Mouse (Mus musculus) left cerebral cortex, postnatal 25 days (tissue): ENCODE results near the gene Acly. TPM values are rescaled to one million over a fixed set of nuclear protein-coding genes. Genes with fewer than 3 reads are reported as not detected.

Experiments used
- DNase-seq, 2 experiments: peaks; one replicate each; pipeline ENCODE4 v3.0.0; 2022; ENCODE audit warnings: low spot score in 2 of 2, mixed read lengths in 1 of 2
- intact Hi-C: fragments of 180-260 bp; cut with DNase I; formaldehyde crosslinking; loops from one replicate; pipeline ENCODE4 v1.15.1; 2025
- total RNA-seq, 2 experiments: library from RNA; stranded (reverse); gene quantifications; 2 replicates each; pipeline ENCODE4 v1.2.3; 2021

Gene Acly
- total RNA-seq, 2 experiments from 2014 or later, result 114 to 124 TPM

- no peak for DNase-seq
These were observed 9.6 kb downstream of the Acly start for GRCm38 (mm10) chr11:100518188-100518591.

GRCm38 (mm10) chr11:100516291-100516690, 11.5 kb downstream of the Acly start:
- intact Hi-C loops, result no loop called here
- DNase-seq, result no peak

More at GRCm38 (mm10) chr11:100518188-100518591, 9.6 kb downstream of the Acly start:
- intact Hi-C loops, result no loop called here

GRCm38 (mm10) chr11:100515789-100516188, 12.0 kb downstream of the Acly start:
- intact Hi-C loops, result no loop called here
- DNase-seq, result no peak

GRCm38 (mm10) chr11:100515061-100515460, 12.7 kb downstream of the Acly start:
- intact Hi-C loops, result no loop called here
- no peak for DNase-seq

DNA sequence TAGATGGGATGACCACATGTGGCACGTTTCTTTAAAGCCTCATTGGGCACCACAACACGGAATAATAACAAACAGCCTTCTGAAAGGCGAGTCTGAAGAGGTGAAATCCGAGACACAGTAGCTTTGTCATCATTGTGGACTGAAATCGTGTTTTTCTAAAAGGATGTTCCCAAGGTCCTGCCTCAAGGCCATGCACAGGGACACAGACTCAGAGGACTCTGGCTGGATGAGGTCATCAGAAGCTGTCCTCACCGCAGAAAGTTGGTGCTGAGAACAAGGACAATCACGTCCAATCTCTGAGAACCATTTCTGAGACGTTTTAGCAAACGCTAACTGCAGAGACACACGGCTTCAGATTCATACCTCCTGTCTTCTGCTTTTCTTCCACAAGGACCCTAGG, 14.1 kb downstream of the Acly start:
- intact Hi-C loops, result loop anchor here (2.0 kb wide), 1 partner anchor 41 kb away; no protein-coding TSS in a partner anchor
- no peak for DNase-seq

DNA sequence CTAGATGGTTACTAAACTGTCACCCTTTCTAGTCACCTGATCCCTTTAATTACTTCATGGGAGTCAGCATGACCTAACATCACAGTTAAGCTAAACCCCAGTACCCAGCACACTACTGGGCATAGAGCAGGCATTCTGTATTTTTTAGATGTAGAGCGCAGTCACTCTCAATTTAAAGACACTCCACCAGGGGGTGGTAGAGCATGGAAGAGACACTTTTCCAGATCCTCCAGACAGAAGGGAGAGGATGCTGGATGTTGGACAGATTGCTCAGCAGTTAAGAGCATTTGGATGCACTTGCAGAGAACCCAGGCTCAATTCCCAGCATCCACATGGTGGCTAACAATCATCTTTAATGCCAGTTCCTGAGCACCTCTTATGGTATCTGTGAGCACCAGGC, 15.4 kb downstream of the Acly start:
- intact Hi-C loops, result loop anchor here (2.0 kb wide), 1 partner anchor 42 kb away; no protein-coding TSS in a partner anchor
- peak; percentile 28 to 72 for DNase-seq

DNA sequence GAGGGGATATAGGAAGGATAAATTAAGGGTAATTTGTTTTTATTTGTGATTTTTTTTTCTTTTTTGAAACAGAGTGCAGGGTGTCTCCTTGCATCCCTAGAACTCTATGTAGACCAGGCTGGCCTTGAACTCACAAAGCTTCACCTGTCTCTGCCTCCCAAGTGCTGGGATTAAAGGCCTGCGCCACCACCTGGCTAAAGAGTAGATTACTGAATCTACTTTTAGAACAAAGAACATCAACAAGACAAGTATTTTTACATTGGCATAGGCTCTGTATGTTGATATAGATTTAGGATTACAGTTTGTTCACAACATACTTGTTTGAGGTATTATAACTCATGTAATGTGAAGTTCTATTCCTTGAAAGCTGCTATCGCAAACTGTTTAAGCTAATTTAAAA, 17.2 kb downstream of the Acly start:
- DNase-seq, result no peak
- intact Hi-C loops, result no loop called here

DNA sequence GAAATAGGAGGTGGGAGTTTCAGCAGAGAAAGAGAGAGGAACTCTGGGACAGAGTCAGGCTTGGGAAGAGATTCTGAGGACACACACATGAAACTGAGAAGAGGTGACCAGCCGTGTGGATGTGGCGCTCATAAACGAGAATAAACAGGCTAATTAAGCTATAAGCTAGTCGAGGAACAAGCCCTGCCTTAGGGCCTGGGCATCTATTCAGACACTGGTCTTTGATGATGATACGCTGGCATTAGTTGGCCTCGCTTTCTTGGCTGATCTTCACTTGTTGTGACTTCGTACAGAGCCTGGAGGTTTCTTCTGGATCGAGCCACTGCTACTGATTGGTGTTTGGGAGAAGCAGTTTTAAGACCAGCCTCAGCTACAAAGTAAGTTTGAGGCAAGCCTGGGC, 21.8 kb downstream of the Acly start:
- intact Hi-C loops, result no loop called here

DNA sequence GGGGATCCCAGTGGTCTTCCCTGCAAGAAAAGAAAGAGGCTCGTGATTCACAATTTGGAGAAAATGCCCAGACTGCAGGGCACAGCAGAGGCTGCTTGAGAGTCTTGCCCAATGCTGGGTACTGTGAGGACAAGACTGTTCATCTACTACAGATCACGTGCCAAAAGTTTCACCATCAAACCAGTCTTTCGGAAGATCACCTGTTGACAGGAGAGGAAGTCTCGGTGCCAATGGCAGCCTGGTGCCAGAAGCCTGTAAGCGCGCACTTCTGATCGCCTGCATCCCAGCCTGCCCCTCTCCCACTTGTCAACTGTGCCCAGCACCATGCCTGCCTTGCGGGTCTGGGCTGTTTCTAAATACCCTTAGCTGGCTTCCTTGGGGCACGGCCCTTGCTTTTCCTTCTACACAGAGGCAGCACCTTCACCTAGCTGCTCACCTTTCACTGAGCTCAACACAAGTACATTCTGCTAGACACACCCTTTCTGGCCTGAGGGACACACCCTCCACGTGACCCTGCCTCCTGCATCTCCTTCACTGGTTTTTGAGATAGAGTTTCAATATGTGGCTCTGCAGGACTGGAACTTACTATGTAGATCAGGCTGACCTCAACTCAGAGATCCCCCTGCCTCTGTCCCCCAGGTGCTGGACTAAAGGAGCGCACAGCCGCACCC, 22.7 kb downstream of the Acly start:
- no peak for DNase-seq
- intact Hi-C loops, result no loop called here

More for the DNA sequence above, 21.8 kb downstream of the Acly start:
- no peak for DNase-seq

DNA sequence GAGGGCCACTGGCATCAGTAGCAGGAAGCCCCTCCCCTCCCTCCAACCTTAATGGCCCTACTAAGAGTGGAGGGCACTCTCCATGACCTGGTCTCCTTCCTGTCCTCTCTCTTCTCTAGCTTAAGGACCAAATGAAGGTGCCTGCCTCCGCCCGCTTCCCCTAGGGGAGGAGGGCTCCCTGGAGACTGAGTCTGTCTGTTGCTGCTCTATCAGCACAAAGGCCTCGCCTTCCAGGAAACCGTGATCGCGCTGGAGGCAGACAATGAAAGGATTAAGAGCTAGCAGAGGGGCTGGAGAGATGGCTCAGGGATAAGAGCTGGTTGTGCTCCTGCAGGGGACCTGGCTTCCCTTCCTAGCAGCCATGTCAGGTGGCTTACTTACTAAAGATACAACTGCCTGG, 26.5 kb downstream of the Acly start:
- intact Hi-C loops, result no loop called here

DNA sequence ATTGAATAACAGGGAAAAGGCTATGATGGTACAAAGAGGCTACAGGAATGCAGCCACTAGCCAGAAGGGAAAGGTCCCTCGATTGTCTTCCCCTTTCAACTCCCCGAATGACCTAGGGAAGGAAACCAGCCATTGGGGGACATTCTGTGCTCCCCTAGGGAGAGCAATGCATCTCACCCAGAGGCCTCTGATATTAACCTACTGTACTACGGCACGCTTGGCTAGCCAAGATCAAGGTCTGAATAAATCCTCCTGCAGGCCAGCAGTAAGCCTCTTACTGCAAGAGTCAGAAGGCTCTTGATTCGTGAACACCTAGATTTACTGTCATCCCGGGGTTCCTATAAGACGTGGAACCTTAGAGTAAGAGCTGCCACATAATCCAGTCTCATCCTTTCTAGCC, 27.1 kb downstream of the Acly start:
- intact Hi-C loops, result no loop called here
- no peak for DNase-seq

More for the DNA sequence above, 26.5 kb downstream of the Acly start:
- DNase-seq, result no peak

DNA sequence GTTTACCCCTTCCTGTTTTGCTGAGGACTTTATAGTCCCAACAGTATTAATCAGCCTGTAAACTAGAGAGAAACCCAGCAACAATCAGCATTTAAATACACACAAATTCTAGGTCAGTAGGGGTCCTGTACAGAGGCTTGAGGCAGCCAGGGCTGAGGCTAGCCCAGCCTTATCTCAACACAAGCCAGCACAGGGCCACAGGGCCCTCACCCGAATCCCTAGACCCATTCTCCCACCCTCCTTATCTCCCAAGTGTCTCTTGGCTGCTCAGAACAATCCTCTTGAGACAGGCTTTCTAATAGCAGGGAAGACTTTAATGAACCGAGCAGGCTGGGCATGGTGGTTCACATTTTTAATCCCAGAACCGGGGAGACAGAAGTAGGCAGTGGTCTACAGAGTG, 27.6 kb downstream of the Acly start:
- DNase-seq, result no peak
- intact Hi-C loops, result no loop called here

DNA sequence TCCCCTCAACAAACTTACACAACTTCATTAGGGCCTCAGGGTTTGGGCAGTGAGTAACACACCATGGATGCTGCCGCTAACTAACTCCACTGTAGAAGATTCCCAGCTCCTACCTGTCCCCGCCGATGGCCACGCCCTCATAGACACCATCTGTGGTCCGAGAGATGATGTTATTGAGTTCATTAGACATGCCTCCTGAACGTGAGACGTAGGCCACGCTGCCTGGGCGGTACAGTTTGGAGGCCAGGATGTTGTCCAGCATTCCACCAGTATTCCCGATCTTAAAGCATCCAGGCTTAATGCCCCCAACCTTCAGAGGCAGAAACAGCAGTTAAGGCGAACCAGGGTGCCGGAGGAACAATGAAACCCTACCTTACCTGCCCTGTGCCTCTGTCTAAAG, 34.0 kb downstream of the Acly start:
- intact Hi-C loops, result no loop called here
- DNase-seq, result no peak

DNA sequence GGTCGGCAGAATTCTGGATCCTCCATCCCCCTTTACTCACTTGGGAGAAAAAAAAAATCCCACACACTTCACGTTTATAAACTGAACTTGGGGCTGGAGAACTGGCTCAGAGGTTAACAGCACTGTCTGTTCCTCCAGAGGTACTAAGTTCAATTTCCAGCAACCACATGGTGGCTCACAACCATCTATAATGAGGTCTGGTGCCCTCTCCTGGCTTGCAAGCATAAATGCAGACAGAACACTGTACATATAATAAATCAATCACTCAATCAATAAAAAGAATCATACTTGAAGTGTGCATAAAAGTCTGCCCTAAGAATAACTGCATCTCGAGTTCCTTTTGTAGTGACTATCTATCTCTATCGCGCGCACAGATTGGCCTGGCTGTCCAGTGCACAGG, 36.8 kb downstream of the Acly start:
- intact Hi-C loops, result no loop called here
- no peak for DNase-seq

GRCm38 (mm10) chr11:100485801-100486538, 41.8 kb downstream of the Acly start:
- intact Hi-C loops, result no loop called here
- peak in 1 of 2 experiments; percentile 11 for DNase-seq

DNA sequence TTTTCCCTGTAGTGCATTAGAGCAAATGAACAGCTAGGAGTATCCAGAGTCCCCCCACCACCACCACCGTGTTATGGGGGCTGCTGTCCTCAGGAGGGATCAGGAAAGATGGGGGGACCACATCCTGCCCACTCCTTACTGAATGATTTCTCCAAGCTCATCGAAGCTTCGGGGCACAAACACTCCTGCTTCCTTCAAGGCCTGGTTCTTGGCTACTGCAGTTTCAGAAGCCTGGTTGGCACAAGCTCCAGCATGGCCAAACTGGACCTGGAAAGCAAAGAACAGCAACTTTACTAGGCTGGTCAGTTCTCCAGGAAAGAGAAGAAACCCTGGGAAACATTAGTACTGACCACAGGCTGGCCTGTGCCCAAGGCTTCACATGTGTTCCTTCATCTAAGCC, 43.3 kb downstream of the Acly start:
- intact Hi-C loops, result no loop called here
- DNase-seq, result no peak

DNA sequence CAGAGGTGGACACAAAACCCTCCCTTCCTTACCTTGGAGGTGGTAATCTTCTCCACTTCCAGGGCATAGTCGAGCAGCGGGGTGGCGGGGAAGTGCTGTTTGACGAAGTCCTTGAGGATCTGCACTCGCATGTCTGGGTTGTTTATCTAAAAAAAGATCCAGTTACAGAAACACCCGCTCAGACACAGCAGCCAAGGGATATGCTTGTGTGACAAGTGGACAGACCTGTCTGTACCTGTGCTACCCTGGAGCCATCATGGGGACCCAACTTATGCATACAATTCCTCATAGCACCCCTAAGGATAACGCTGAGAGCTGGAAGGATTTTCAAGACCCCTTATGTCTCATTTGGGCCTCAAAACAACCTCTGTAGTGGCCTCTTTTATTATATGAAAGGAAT, 48.6 kb downstream of the Acly start:
- DNase-seq, result no peak
- intact Hi-C loops, result no loop called here

DNA sequence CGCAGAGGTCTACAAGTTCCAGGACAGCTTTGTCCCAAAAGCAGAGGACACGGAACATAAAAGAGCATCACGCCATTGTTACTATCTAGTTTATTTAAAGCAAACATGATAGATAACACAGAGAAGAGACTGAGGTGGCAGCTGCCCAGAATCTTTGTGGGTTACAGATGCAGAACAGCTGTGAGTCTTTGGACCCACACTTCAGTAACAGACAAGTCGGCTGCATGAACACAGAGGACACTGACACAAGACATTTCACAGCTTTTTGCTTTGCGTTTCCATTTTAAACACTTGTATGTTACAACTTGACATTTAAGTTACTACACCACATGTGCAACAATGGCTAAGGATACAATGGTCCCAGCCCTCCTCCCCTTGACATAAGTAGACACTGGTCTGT, 51.5 kb downstream of the Acly start:
- no peak for DNase-seq
- intact Hi-C loops, result no loop called here

DNA sequence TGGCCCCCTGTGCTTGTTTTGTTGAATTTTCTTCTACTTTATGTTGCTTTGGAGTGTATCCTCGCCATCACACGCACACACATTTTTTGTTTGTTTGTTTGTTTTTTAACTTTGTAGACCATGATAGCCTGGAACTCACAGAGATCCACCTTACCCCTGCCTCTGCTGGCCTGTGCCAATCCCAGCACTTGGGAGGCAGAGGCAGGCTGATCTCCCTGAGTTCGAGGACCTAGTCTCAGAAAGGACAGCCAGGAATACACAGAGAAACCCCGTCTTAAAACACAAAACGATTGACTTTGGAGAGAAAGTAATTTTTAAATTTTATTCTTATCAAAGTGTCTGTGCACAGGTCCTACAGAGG, 54.9 kb downstream of the Acly start:
- DNase-seq, result no peak
- intact Hi-C loops, result loop anchor here (2.0 kb wide), 2 partner anchors 46 to 110 kb away; no protein-coding TSS in a partner anchor

GRCm38 (mm10) chr11:100472197-100472934, 55.4 kb downstream of the Acly start, which contains the start of gene Klhl11:
TSS of gene Klhl11 (minus strand) at chr11:100472741.
- intact Hi-C loops, result loop anchor here (2.0 kb wide), 2 partner anchors 46 to 110 kb away; no protein-coding TSS in a partner anchor

More at GRCm38 (mm10) chr11:100472197-100472934, 55.4 kb downstream of the Acly start, which contains the start of gene Klhl11:
- DNase-seq, result peak; percentile 94 to 95
